Mouse (Mus musculus) neutrophil, adult 5-6 weeks (primary cell): Measurements from ENCODE around the gene Rragb. TPM values are rescaled to one million over a fixed set of nuclear protein-coding genes. Genes with fewer than 3 reads are reported as not detected.
"Not testable (repeated sequence)": the region's sequence is repeated elsewhere in the genome, so short reads cannot be mapped to it uniquely, and the experiment has no call there.

ENCODE experiments used
- ATAC-seq: fragments of 151-379, 151-347 bp; 2 replicates; pipeline ENCODE4 v1.8.0; 2017; ENCODE audit warnings: mild to moderate bottlenecking, moderate TSS enrichment; ENCODE audit not compliant: insufficient number of reproducible peaks, poor library complexity, low FRiP score, severe bottlenecking; ENCODE audit errors: extremely low read depth
- total RNA-seq: library from RNA; stranded (forward); fragments of 200-1000 nt; gene quantifications from 2 replicates; pipeline ENCODE4 v1.2.3, GENCODE M21; 2017

Rragb gene
- 7.0 and 10.5 TPM in 2 replicates for total RNA-seq

DNA sequence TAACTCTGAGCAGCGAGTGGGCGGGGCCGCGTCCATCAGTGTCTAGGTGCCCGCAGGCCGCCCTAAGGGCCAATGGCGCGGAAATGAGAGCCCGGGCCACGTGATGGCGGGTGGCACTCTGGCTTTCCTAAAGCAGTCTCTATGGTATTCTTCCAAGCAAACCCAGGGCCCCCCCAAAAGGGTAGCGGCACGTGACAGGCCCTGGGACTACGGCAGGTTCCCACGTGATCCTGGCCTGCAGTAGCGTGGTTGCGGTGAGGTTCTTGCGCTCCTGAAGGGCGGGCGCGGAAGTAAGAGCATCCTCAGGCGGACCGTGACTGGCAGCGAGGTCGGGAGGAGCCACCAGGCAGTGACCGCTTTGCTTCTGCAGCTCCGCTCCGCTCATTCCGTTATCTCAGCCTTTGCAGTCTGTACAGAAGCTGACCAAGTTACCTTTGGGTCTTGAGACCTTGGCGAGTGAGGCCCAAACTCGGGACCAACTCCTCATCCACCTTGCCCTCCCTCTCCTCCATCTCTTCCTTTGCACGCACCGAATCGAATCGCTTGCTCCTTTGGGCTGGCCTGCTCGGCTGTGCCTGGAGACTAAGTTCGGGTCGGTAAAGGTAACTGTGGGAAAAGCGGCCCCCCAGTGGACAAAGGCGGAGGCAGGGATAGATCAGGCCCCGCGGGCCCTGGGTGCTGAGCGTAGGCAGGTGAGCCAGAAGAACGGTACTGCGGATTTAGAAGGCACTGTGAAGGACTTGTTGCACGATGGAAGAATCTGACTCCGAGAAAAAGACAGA is at the start of gene Rragb:
Gene Rragb, plus strand, starts transcription at position 248 of the 782 bp plus-strand sequence.
- ATAC-seq = peak; percentile 91

DNA sequence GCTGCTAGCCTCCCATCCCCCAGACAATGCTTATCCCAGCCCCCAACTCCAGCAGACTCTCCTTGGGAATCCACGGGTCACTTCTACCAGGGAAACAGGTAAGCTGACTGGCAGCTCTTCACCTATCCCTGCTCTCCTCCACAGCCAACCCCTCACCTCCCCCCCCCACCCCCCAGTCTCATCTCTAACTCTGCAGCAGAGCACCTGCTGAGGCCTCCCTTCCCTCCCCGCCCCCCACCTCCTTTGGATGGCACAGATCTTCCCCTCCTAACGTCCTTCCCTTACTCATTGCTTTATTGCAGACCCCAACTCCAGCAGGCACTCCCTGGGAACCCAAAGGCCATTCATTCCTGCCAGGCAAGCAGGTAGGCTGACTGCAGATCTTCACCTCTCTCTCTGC is 21.3 kb upstream of the Rragb start, which contains the start of gene Foxr2:
Gene Foxr2, plus strand, starts transcription at position 301 of the 400 bp plus-strand sequence.
- no peak for ATAC-seq

DNA sequence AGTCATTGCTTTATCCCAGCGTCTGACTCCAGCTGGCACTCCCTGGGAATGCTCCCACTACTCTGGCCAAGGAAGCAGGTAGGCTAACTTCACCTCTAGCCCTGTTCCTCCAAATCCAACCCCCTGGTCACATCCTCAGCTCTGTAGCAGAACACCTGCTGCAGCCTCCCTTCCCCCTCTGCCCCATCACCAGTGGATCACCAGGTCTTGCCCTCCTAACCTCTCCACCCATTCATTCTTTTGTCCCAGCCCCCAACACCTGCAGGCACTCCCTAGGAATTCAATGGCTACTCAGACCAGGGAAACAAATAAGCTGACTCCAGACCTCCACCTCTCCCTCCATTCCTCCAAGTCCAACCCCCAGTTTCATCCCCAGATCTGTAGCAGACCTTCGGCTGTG is 20.8 kb upstream of the Rragb start:
- no peak for ATAC-seq

DNA sequence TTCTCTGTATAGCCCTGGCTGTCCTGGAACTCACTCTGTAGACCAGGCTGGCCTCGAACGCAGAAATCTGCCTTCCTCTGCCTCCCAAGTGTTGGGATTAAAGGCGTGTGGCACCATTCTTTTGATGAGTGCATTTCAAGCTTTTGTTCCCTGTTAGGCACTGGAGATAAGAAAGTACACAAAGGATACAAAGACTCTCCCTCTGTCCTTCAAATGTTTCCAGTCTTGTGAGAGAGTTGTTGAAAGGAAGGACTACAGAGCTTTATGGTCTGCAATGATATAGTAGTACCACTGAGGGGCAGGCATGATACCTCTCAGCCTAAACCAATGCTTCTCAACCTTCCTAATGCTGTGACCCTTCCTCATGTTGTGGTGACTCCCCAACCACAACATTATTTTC is 2.9 kb downstream of the Rragb start:
- no peak for ATAC-seq

DNA sequence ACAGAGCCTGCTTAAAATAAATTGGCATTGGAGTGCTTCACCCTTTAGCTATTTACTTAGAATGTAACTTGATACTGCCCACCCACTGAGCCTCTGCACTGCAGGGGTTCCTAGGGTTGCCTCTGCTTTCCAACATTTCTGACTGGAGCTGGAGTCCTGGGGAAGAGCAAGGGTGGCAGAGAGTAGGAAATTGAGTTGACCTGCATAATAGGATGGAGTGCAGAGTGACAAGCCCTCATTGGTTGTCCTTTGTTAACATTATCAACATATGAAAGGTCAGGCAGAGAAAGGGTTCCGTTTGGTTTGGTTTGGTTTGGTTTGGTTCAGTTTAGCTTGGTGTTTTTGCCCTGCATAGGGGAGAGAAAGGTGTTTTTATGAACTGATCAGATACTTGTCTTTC is 12.0 kb downstream of the Rragb start:
- no peak for ATAC-seq

DNA sequence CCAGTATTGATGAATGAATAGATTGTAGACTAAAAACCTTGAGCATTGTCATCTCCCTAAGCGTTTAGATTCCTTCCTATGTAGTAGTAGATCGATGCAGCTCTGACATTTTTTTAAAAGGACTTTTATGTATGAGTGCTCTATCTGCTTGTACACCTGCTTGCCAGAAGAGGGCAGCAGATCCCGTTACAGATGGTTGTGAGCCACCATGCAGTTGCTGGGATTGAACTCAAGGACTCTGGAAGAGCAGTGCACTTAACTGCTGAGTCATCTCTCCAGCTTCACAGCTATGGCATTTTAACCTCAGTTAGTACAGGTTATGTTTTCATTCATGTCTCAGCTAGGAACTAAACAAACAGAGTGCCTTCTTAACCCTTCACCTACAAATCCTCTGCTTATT is 15.5 kb downstream of the Rragb start:
- ATAC-seq = no peak

DNA sequence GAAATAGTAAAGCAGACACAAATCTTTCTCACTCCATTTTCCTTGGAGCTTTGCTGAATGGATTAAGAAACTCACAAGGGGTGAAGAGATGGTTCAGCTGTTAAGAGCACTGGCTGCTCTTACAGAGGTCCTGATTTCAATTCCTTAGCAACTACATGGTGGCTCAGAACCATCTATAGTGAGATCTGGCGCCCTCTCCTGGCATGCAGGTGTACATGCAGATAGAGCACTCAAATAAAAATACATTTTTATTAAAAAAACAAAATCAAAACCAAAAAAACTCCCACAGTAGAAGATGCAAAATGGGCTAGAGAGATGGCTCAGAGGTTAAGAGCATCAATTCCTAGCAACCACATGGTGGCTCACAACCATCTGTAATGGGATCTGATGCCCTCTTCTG is 35.0 kb downstream of the Rragb start:
- ATAC-seq = no peak

DNA sequence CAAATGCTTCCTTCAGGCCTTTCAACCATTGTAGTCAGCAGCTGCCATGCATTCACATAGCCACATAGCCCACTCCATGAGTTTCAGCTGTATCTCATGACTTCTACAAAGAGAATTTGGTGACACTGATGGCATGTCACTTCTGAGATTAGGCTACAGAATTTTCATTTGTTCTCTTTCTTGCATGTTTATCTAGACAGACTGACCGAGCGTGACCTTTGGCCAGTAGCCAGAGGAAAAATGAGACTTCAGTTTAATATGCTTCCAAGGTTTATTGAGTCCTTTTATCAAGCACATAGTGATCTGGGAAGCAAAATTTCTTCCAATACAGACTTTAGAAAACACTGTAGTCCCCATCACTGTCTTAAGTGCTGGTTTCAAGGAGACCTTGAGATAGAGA is 42.4 kb downstream of the Rragb start:
- no peak for ATAC-seq

DNA sequence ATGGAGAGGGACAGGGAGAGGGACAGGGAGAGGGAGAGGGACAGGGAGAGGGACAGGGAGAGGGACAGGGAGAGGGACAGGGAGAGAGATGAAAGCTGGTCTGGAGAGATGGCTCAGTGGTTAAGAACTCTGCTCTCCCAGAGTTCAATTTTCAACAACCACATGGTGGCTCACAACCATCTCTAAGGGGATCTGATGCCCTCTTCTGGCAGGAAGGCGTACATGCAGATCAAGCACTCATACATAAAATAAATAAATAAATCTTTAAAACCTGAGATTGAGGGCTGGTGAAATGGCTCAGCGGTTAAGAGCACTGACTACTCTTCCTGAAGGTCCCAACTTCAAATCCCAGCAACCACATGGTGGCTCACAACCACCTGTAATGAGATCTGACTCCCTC is 59.4 kb downstream of the Rragb start:
- not testable (repeated sequence) for ATAC-seq

DNA sequence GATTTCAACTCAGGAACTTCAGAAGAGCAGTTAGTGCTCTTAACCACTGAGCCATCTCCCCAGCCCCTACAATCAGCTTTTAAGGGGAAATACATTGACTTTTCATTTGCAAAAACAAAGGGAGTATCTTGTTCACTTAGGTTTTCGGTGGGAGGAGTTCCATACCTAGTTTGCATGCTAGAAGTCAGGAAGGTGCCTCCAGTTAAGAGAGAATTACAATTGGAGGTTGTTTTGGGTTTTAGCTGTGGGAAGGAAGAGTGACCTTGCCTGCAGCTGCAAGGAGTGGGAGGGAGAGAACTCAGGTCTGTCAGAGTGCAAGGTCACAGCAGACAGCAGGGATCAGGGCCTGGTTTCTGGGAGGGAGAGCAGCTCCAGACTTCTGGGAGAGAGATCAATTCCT is 71.3 kb downstream of the Rragb start:
- ATAC-seq = no peak

Other genes starting within 250 kb of the Rragb start
- not detected in 2 replicates for gene Usp51, start 133.5 kb upstream of the Rragb start, total RNA-seq
- not detected in 2 replicates for gene Mageh1, start 102.4 kb upstream of the Rragb start, total RNA-seq
- gene Foxr2, start 21.2 kb upstream of the Rragb start, total RNA-seq = not detected in 2 replicates
- gene Klf8, start 97.5 kb downstream of the Rragb start, total RNA-seq = 1.6 and 2.1 TPM in 2 replicates